Comparison of ENCODE assay signal across 8 mouse cellular contexts in genomic region chr13:83729331-83730009, GRCm38 (mm10).
A peak's percentile ranks its signal among the peaks of the same experiment; 100 is the strongest.
DNase-seq lines count a peak whose midpoint lies in the region; ATAC-seq and TF ChIP-seq lines count a peak whose summit lies in the region.

No protein-coding gene starts in this region.

- no peak for TF ChIP-seq CTCF in spleen, adult 2 months (IDR thresholded peaks at IDR 0.05; ENCODE audit: extremely low read depth, insufficient read depth, insufficient read length, insufficient replicate concordance)
- no peak for TF ChIP-seq CTCF in stomach, postnatal 0 days (IDR thresholded peaks at IDR 0.05; ENCODE audit: low read depth)

- peak overlapping the region; percentile 88 for H3K4me2 ChIP-seq in heart, embryonic 14.5 days (ENCODE audit: low read length)
- H3K4me2 ChIP-seq in midbrain, embryonic 12.5 days (replicated peaks): peak overlapping the region; percentile 68
- H3K4me2 ChIP-seq in stomach, postnatal 0 days (replicated peaks; ENCODE audit: low read depth): peak overlapping the region; percentile 27; the same call in 1 of the 2 replicates

- no peak for ATAC-seq in heart, embryonic 14.5 days (ENCODE audit: insufficient number of reproducible peaks, insufficient read depth, low FRiP score, low read depth)
- ATAC-seq in midbrain, embryonic 12.5 days (ENCODE audit: low FRiP score, low read depth): peak; percentile 42
- ATAC-seq in stomach, postnatal 0 days (ENCODE audit: low FRiP score, low TSS enrichment): no peak

- no peak overlapping the region for H3K27ac ChIP-seq in spleen, adult 2 months (ENCODE audit: insufficient read depth, low read length)
- no peak overlapping the region for H3K27ac ChIP-seq in heart, embryonic 14.5 days (replicated peaks in 1 of 2; ENCODE audit: control insufficient read depth in 1 of 2, insufficient read depth in 1 of 2, low read depth in 2 of 2, low read length in 2 of 2)
- H3K27ac ChIP-seq in midbrain, embryonic 12.5 days (replicated peaks): peak overlapping the region; percentile 100
- no peak overlapping the region for H3K27ac ChIP-seq in stomach, postnatal 0 days (replicated peaks)

- peaks cover 12% of the 10 kb centered on the region; the same call in 1 of the 2 replicates for H3K4me1 ChIP-seq in spleen, adult 2 months (ENCODE audit: control insufficient read depth, insufficient read depth, insufficient read length)
- peaks cover 6 to 20% of the 10 kb centered on the region in 2 experiments for H3K4me1 ChIP-seq in heart, embryonic 14.5 days (ENCODE audit: control insufficient read depth in 2 of 2, insufficient read depth in 2 of 2, low read length in 2 of 2)
- H3K4me1 ChIP-seq in midbrain, embryonic 12.5 days: no peaks in the 10 kb centered on the region
- no peaks in the 10 kb centered on the region for H3K4me1 ChIP-seq in stomach, postnatal 0 days (replicated peaks; ENCODE audit: control insufficient read depth, insufficient read depth)

- H3K9me3 ChIP-seq in heart, embryonic 14.5 days (ENCODE audit: control insufficient read depth, low read length): no peaks in the 10 kb centered on the region
- H3K9me3 ChIP-seq in midbrain, embryonic 12.5 days: no peaks in the 10 kb centered on the region
- no peaks in the 10 kb centered on the region for H3K9me3 ChIP-seq in stomach, postnatal 0 days (ENCODE audit: control insufficient read depth, low read length)

- WGBS in spleen, adult 2 months: 1% methylated on average over 31 of the region's 33 CpGs
- under 1% methylated on average over 33 of the region's 33 CpGs for WGBS in heart, embryonic 14.5 days
- under 1% methylated on average over 33 of the region's 33 CpGs for WGBS in midbrain, embryonic 12.5 days
- WGBS in stomach, postnatal 0 days: 2% methylated on average over 32 of the region's 33 CpGs

- H3K9ac ChIP-seq in heart, embryonic 14.5 days (ENCODE audit: low read length): peak overlapping the region; percentile 45; the same call in 1 of the 2 replicates
- H3K9ac ChIP-seq in midbrain, embryonic 12.5 days (replicated peaks): peak overlapping the region; percentile 100
- H3K9ac ChIP-seq in stomach, postnatal 0 days (ENCODE audit: low read length): no peak overlapping the region

- TF ChIP-seq POLR2A in spleen, adult 2 months (IDR thresholded peaks at IDR 0.05; ENCODE audit: low read depth, low read length): no peak

- no peak for TF ChIP-seq EP300 in stomach, postnatal 0 days (optimal IDR thresholded peaks at IDR 0.05)

- no peak for DNase-seq in spleen, adult 2 months (ENCODE audit: low read depth in 1 of 2, low spot score in 2 of 2)
- DNase-seq in spleen, postnatal 36 days (ENCODE audit: low spot score in 2 of 2): no peak
- peak; percentile 88 to 89 for DNase-seq in cerebellum, postnatal 10 days
- DNase-seq in kidney, postnatal 4 days: peak; percentile 66 to 78
- peak; percentile 42 for DNase-seq in stomach, postnatal 0 days (ENCODE audit: low spot score)
- no peak for DNase-seq in urinary bladder, postnatal 14 days (ENCODE audit: low spot score)

- peaks cover 50% of the 10 kb centered on the region for H3K27me3 ChIP-seq in spleen, adult 2 months (ENCODE audit: control insufficient read depth, insufficient read depth, low read length)
- peaks cover 92% of the 10 kb centered on the region for H3K27me3 ChIP-seq in heart, embryonic 14.5 days (ENCODE audit: control insufficient read depth, insufficient read depth, low read length)
- H3K27me3 ChIP-seq in midbrain, embryonic 12.5 days: no peaks in the 10 kb centered on the region
- H3K27me3 ChIP-seq in stomach, postnatal 0 days (ENCODE audit: control insufficient read depth, insufficient read depth, low read length): peaks cover 29% of the 10 kb centered on the region; the same call in 1 of the 2 replicates

- no peaks in the 10 kb centered on the region for H3K36me3 ChIP-seq in spleen, adult 2 months (ENCODE audit: control insufficient read depth, insufficient read depth, low read length)
- H3K36me3 ChIP-seq in heart, embryonic 14.5 days (ENCODE audit: control insufficient read depth, insufficient read depth, low read length): no peaks in the 10 kb centered on the region
- peaks cover 9% of the 10 kb centered on the region; the same call in 1 of the 2 replicates for H3K36me3 ChIP-seq in midbrain, embryonic 12.5 days
- H3K36me3 ChIP-seq in stomach, postnatal 0 days (ENCODE audit: control insufficient read depth, insufficient read depth, low read length): no peaks in the 10 kb centered on the region

- peak overlapping the region; percentile 23; the same call in 1 of the 2 replicates for H3K4me3 ChIP-seq in spleen, adult 2 months (ENCODE audit: extremely low read depth, insufficient read depth, insufficient read length)
- peak overlapping the region; percentile 32 to 68 for H3K4me3 ChIP-seq in heart, embryonic 14.5 days (ENCODE audit: control insufficient read depth in 1 of 2, insufficient read depth in 1 of 2, low read depth in 1 of 2, low read length in 2 of 2)
- H3K4me3 ChIP-seq in midbrain, embryonic 12.5 days: peak overlapping the region; percentile 92
- peak overlapping the region; percentile 21 for H3K4me3 ChIP-seq in stomach, postnatal 0 days (ENCODE audit: low read depth, low read length)

Comparison
In these comparisons a context has a peak if more than half of its experiments do, and no peak if none do; other contexts are left out.
1. DNase-seq: peak in cerebellum, postnatal 10 days (2 of 2), kidney, postnatal 4 days (2 of 2) and stomach, postnatal 0 days (single experiment); none in spleen, adult 2 months (0 of 2), spleen, postnatal 36 days (0 of 2) and urinary bladder, postnatal 14 days (single experiment).
2. H3K4me3 ChIP-seq: peak in every context shown above with its lines; median percentile 92 in midbrain, embryonic 12.5 days; 50 in heart, embryonic 14.5 days; 23 in spleen, adult 2 months; 21 in stomach, postnatal 0 days.
3. H3K4me2 ChIP-seq: peak in every context shown above with its lines; median percentile 88 in heart, embryonic 14.5 days; 68 in midbrain, embryonic 12.5 days; 27 in stomach, postnatal 0 days.